Mouse (Mus musculus): Measurements from ENCODE around the gene Sugct. TPM values are rescaled to one million over a fixed set of nuclear protein-coding genes. Genes with fewer than 3 reads are reported as not detected.

Gene Sugct
- total and polyA plus RNA-seq, 2 experiments from 2014 or later = 1.4 to 2.1 TPM

DNA sequence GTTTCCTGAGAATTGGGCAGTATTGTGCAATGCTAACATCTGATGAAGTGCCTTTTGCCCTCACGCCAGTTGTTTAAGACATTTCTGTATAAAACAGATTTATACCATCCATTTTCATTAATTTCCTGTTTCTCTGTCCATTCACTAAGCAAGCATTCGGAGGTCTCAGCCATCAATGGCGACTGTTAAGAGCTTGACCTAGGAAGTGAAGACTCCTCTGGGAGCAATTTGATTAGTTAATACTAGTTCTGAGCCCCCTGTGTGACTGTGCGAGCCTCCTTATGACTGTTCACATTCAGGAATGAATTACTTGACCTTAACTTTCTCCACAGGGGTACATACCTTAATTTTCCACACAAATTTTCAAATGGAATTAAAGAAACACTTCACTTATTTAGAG lies 743.3 kb downstream of the Sugct start:
- no peak for DNase-seq

DNA sequence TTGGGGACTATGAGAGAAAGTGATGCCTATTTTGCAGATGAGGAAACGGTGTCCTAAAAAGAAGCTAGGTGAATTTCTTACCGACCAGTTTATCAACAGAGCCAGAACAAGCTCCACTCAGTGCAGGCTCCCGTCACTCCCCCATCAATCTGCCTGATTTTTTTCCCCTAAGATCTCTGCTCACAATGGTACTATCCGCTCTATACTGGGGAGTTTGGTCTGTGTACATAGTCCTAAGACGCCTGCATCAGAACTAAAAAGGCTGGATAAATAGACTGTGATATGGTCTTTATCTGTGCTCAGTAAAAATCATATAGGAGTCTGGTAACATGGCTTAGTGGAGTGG lies 755.9 kb downstream of the Sugct start:
- WGBS = 95% methylated on average over 5 of the region's 5 CpGs
- H3K36me3 ChIP-seq (ENCODE audit: insufficient read depth) = no peaks in the 10 kb centered on the region
- no peak for ATAC-seq
- no peak overlapping the region for H3K27ac ChIP-seq (ENCODE audit: low read depth, low read length)
- H3K27me3 ChIP-seq (ENCODE audit: insufficient read depth, low read length) = no peaks in the 10 kb centered on the region
- H3K9ac ChIP-seq = no peak overlapping the region
- H3K9me3 ChIP-seq (ENCODE audit: low read length) = no peaks in the 10 kb centered on the region
- H3K4me1 ChIP-seq (ENCODE audit: insufficient read depth) = no peaks in the 10 kb centered on the region
- H3K4me2 ChIP-seq (ENCODE audit: low read depth) = no peak overlapping the region
- no peak for TF ChIP-seq CTCF (IDR thresholded peaks at IDR 0.05; ENCODE audit: low read depth)
- DNase-seq = no peak
- H3K4me3 ChIP-seq (ENCODE audit: low read depth, low read length) = no peak overlapping the region

More for the DNA sequence above, 743.3 kb downstream of the Sugct start:
- H3K4me2 ChIP-seq (ENCODE audit: low read depth) = no peak overlapping the region
- H3K4me3 ChIP-seq (ENCODE audit: low read depth, low read length) = no peak overlapping the region
- 83% methylated on average over 4 of the region's 4 CpGs for WGBS
- no peaks in the 10 kb centered on the region for H3K4me1 ChIP-seq (ENCODE audit: insufficient read depth)
- H3K27ac ChIP-seq (ENCODE audit: low read depth, low read length) = no peak overlapping the region
- ATAC-seq = no peak
- no peaks in the 10 kb centered on the region for H3K27me3 ChIP-seq (ENCODE audit: insufficient read depth, low read length)
- H3K9me3 ChIP-seq (ENCODE audit: low read length) = no peaks in the 10 kb centered on the region
- no peaks in the 10 kb centered on the region for H3K36me3 ChIP-seq (ENCODE audit: insufficient read depth)
- H3K9ac ChIP-seq = no peak overlapping the region
- no peak for TF ChIP-seq CTCF (IDR thresholded peaks at IDR 0.05; ENCODE audit: low read depth)

DNA sequence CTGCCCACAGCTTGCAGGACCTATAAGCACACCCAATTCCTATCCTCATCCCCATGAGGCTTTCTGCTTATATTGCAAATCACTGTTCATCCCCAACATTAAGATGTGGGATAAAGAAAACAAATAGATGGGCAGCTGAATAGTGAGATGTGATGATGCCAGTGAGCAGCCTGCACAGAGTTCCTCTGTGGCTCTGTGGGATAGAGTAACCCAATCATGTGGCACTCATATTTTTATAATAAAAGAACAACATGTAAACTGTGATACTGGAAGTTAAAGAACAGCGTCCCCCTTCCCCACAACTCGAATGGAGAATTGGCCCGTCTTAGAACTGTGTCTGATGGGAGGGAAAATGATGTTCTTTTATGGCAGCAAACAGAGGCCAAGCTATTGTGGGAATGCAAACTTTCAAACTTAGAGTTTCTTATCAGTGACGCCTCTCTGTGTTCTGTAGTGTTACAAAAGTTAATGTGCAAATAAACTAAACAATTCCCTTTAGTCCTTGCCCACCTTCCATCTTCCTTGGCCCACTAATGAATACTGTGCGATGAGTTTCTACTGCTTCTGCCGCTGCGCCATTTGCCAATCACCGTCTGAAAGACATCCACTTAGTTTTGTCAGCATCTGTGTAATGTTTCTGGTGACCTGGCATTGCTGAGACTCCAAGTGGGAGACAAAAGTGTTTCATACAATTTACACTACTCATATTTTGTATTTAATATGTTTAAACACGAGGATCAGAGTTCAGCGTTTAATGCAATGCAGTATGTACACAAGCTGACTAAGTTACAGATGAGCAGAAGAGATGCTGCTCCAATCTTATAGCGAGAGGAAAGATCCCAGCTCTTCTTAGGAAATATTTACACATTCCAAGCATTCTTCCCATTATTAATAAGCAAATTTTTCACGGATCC lies 756.5 kb downstream of the Sugct start:
- H3K9ac ChIP-seq = no peak overlapping the region
- no peak for ATAC-seq
- no peaks in the 10 kb centered on the region for H3K4me1 ChIP-seq (ENCODE audit: insufficient read depth)
- no peaks in the 10 kb centered on the region for H3K9me3 ChIP-seq (ENCODE audit: low read length)
- TF ChIP-seq CTCF (IDR thresholded peaks at IDR 0.05; ENCODE audit: low read depth) = no peak
- no peaks in the 10 kb centered on the region for H3K27me3 ChIP-seq (ENCODE audit: insufficient read depth, low read length)
- H3K4me3 ChIP-seq (ENCODE audit: low read depth, low read length) = no peak overlapping the region
- H3K27ac ChIP-seq (ENCODE audit: low read depth, low read length) = no peak overlapping the region
- no peak for DNase-seq
- no peaks in the 10 kb centered on the region for H3K36me3 ChIP-seq (ENCODE audit: insufficient read depth)
- 90% methylated on average over 12 of the region's 12 CpGs for WGBS
- H3K4me2 ChIP-seq (ENCODE audit: low read depth) = no peak overlapping the region

DNA sequence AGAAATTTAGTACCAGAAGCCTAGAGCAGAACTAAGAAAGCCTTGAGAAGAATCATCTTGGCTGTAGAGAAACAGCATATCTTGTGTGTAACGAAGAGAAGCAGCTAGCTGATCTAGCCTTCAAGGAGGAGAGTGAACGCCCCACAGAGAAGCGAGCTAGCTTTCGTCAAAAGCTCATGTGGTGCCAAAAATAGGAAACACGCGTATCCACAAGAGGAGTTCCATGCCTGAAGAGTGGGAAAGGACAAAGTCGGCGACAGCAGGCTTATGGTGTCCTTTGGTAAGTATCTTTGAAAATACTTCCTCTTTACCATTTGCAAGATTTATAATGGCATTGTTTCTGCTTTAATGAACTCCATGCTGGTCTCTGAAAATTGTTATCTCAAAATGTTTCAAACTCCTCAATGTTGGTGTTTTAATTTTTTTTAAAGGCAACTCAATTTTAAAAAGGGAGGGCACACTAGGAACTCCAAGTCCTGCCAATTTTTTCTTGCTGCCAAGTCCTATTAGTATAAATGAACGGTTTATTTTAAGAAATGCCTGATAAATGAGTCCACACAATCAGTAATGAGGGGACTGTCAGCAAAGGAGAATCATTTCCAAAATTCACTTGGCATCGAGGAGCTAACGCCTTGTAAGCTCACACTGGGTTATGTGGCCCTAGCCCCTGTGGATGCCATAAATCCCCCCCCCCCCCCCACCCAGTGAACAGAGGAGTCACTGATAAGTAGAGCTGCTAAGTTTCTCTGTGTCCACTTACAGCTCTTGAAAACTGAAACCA lies 757.7 kb downstream of the Sugct start:
- no peak overlapping the region for H3K9ac ChIP-seq
- no peak overlapping the region for H3K4me2 ChIP-seq (ENCODE audit: low read depth)
- no peaks in the 10 kb centered on the region for H3K9me3 ChIP-seq (ENCODE audit: low read length)
- H3K4me3 ChIP-seq (ENCODE audit: low read depth, low read length) = no peak overlapping the region
- H3K27ac ChIP-seq (ENCODE audit: low read depth, low read length) = no peak overlapping the region
- no peak for ATAC-seq
- H3K27me3 ChIP-seq (ENCODE audit: insufficient read depth, low read length) = no peaks in the 10 kb centered on the region
- no peaks in the 10 kb centered on the region for H3K36me3 ChIP-seq (ENCODE audit: insufficient read depth)
- no peak for TF ChIP-seq CTCF (IDR thresholded peaks at IDR 0.05; ENCODE audit: low read depth)
- peak; percentile 20 for DNase-seq
- 58% methylated on average over 11 of the region's 11 CpGs for WGBS
- no peaks in the 10 kb centered on the region for H3K4me1 ChIP-seq (ENCODE audit: insufficient read depth)

DNA sequence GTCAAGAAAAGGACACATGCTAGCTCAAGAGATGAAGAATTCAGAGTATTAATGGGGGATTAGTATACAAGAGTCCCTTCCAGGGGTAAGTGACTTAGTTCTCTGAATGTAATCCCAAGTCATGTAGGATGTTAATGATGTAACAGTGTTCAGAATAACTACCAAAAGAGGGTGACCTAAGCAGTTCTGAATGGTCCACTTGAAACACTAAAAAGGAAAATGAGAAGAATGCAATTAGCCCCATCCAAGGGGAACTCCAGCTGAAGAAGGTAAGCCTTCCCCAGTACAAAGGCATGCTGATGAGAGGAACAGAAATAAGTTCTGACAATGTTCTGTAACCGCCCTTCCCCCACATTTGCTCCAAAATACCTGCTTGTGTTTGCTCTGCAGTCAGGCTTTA lies 760.3 kb downstream of the Sugct start:
- no peaks in the 10 kb centered on the region for H3K4me1 ChIP-seq (ENCODE audit: insufficient read depth)
- H3K27ac ChIP-seq (ENCODE audit: low read depth, low read length) = no peak overlapping the region
- H3K9me3 ChIP-seq (ENCODE audit: low read length) = no peaks in the 10 kb centered on the region
- H3K27me3 ChIP-seq (ENCODE audit: insufficient read depth, low read length) = no peaks in the 10 kb centered on the region
- 75% methylated on average over 1 of the region's 1 CpGs for WGBS
- ATAC-seq (no peak), DNase-seq (no peak)
- H3K9ac ChIP-seq = no peak overlapping the region
- TF ChIP-seq CTCF (IDR thresholded peaks at IDR 0.05; ENCODE audit: low read depth) = no peak
- H3K4me2 ChIP-seq (ENCODE audit: low read depth) = no peak overlapping the region
- H3K4me3 ChIP-seq (ENCODE audit: low read depth, low read length) = no peak overlapping the region
- no peaks in the 10 kb centered on the region for H3K36me3 ChIP-seq (ENCODE audit: insufficient read depth)

DNA sequence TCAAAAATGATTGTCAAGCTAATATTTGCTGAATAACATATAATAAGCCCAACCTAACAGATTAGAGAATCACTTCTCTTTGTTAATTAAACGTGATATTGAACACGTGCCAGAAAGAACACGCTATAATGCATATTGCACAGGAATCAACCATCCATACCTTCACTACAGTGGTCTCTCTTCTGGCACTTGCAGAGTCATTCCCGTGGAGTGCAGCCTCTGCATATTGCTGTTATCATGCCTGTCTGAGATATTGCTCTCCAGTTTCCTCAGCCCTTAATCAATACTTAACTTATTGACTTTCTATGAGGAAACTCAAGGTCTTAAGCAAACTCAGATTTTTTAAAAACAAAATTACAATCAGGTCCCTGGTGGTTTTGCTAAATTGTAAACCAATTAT lies 761.8 kb downstream of the Sugct start:
- Histone ChIP-seq H3K27ac (ENCODE audit: low read depth, low read length) (no peak overlapping the region), H3K4me2 (ENCODE audit: low read depth) (no peak overlapping the region), H3K36me3 (ENCODE audit: insufficient read depth) (no peaks in the 10 kb centered on the region), H3K4me1 (ENCODE audit: insufficient read depth) (no peaks in the 10 kb centered on the region), H3K27me3 (ENCODE audit: insufficient read depth, low read length) (no peaks in the 10 kb centered on the region), H3K4me3 (ENCODE audit: low read depth, low read length) (no peak overlapping the region), H3K9me3 (ENCODE audit: low read length) (no peaks in the 10 kb centered on the region), H3K9ac (no peak overlapping the region)
- ATAC-seq (no peak), DNase-seq (no peak)
- WGBS = 77% methylated on average over 4 of the region's 4 CpGs
- TF ChIP-seq CTCF (IDR thresholded peaks at IDR 0.05; ENCODE audit: low read depth) = no peak

DNA sequence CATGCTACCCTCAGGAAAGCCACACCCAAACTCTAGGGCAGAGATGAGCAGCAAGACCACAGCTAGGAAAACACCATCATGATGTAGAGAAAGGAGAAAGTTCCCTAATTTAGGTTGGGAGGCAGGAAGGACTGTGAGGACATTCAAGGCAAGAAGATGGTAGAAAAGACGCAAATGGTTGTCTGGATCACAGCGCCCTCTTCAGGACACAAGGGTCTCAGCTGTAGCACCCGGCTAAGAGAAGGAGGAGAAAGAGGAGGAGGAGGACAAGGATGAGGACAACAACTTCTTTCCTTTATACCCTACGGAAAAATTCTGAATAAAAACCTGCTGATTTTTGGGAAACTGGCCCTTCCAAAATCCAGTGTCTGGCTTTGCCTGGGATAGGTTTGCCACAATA lies 774.0 kb downstream of the Sugct start:
- no peaks in the 10 kb centered on the region for H3K36me3 ChIP-seq (ENCODE audit: insufficient read depth)
- H3K4me1 ChIP-seq (ENCODE audit: insufficient read depth) = no peaks in the 10 kb centered on the region
- ATAC-seq = no peak
- no peak overlapping the region for H3K4me3 ChIP-seq (ENCODE audit: low read depth, low read length)
- 39% methylated on average over 4 of the region's 4 CpGs for WGBS
- no peak overlapping the region for H3K27ac ChIP-seq (ENCODE audit: low read depth, low read length)
- H3K27me3 ChIP-seq (ENCODE audit: insufficient read depth, low read length) = no peaks in the 10 kb centered on the region
- DNase-seq = no peak
- H3K9me3 ChIP-seq (ENCODE audit: low read length) = no peaks in the 10 kb centered on the region
- peak; percentile 30; the same call in 1 of the 2 replicates for TF ChIP-seq CTCF (IDR thresholded peaks at IDR 0.05; ENCODE audit: low read depth)
- no peak overlapping the region for H3K9ac ChIP-seq
- no peak overlapping the region for H3K4me2 ChIP-seq (ENCODE audit: low read depth)
